Mouse (Mus musculus) embryonic facial prominence, embryonic 14.5 days (tissue): Measurements from ENCODE around the gene Gm20388. TPM values are rescaled to one million over a fixed set of nuclear protein-coding genes. Genes with fewer than 3 reads are reported as not detected.
A peak's percentile ranks its signal among the peaks of the same experiment; 100 is the strongest.

Experiments
- ATAC-seq: fragments of 200-750 bp; cut with Nextera tagmentation; 2 replicates; pipeline ENCODE4 v1.8.0; 2017; ENCODE audit warnings: low read depth, moderate number of reproducible peaks, moderate TSS enrichment
- DNase-seq: peaks from one replicate; pipeline ENCODE4 v3.0.0-alpha.2; 2015; ENCODE audit warnings: low spot score
- H3K27ac ChIP-seq: fragments of 300-500 bp; sonication (generic); replicated peaks from 2 replicates; pipeline ENCODE4 v1.5.1; 2014; ENCODE audit warnings: low read depth, mild to moderate bottlenecking, low read length, moderate library complexity
- H3K27me3 ChIP-seq: fragments of 300-500 bp; sonication (generic); replicated peaks from 2 replicates; pipeline ENCODE4 v1.6.1; 2014; ENCODE audit warnings: low read length; ENCODE audit not compliant: control insufficient read depth, insufficient read depth
- H3K36me3 ChIP-seq: fragments of 300-500 bp; sonication (generic); 2 replicates; pipeline ENCODE4 v1.6.1; 2014; ENCODE audit warnings: low read length, mixed read lengths; ENCODE audit not compliant: control insufficient read depth, insufficient read depth
- H3K4me1 ChIP-seq: fragments of 300-500 bp; sonication (generic); 2 replicates; pipeline ENCODE4 v1.6.1; 2014; ENCODE audit warnings: antibody characterized with exemption, low read length; ENCODE audit not compliant: control insufficient read depth, insufficient read depth
- H3K4me2 ChIP-seq: fragments of 300-500 bp; sonication (generic); 2 replicates; pipeline ENCODE4 v1.6.1; 2014; ENCODE audit warnings: low read depth, mild to moderate bottlenecking, low read length, moderate library complexity, mixed read lengths
- H3K4me3 ChIP-seq: fragments of 300-500 bp; sonication (generic); 2 replicates; pipeline ENCODE4 v1.5.1; 2014; ENCODE audit warnings: low read depth, mild to moderate bottlenecking, low read length
- H3K9ac ChIP-seq: fragments of 300-500 bp; sonication (generic); 2 replicates; pipeline ENCODE4 v1.6.1; 2014; ENCODE audit warnings: low read depth, mild to moderate bottlenecking, low read length, moderate library complexity, mixed read lengths
- H3K9me3 ChIP-seq: fragments of 300-500 bp; sonication (generic); 2 replicates; pipeline ENCODE4 v1.6.1; 2016; ENCODE audit warnings: low read length; ENCODE audit not compliant: control insufficient read depth
- WGBS: fragments of 180-500 bp; shearing (Covaris S2); extraction: QIAGEN DNeasy Blood & Tissue Kit; methylation state at CpG from one replicate; pipeline ENCODE4 v1.1.7; 2014; 5-methylcytosine and 5-hydroxymethylcytosine counted together
- polyA plus RNA-seq: library from polyadenylated mRNA; unstranded; fragments of >200 nt; fragmentation: Nextera tagmentation; extraction: Ambion mirVana; gene quantifications from 2 replicates; pipeline ENCODE4 v1.2.1, GENCODE M21; 2014

The Gm20388 gene
- polyA plus RNA-seq, 1 experiment from 2014 or later = not detected

- peaks cover 26% of the 10 kb centered on the region for H3K4me1 ChIP-seq
- H3K9me3 ChIP-seq = no peaks in the 10 kb centered on the region
- H3K4me3 ChIP-seq = peak within 1 kb of the TSS; percentile 64
- H3K27me3 ChIP-seq = no peaks in the 10 kb centered on the region
- peak within 1 kb of the TSS; percentile 36 for H3K27ac ChIP-seq
- H3K9ac ChIP-seq = peak within 1 kb of the TSS; percentile 83
- DNase-seq = peak; percentile 97
- 2% methylated on average over 25 of the region's 39 CpGs for WGBS
- H3K4me2 ChIP-seq = peak within 1 kb of the TSS; percentile 74
- peaks cover 30% of the 10 kb centered on the region for H3K36me3 ChIP-seq
- ATAC-seq = peak; percentile 91
These were observed 2666.0 kb downstream of the Gm20388 start, which contains the start of gene Aprt for GRCm38 (mm10) chr8:122576648-122577022. TSS of gene Aprt (minus strand) at chr8:122576909.

- peak overlapping the region; percentile 74 for H3K4me2 ChIP-seq
- H3K4me1 ChIP-seq = peaks cover 26% of the 10 kb centered on the region
- peak overlapping the region; percentile 34 for H3K27ac ChIP-seq
- ATAC-seq = no peak
- no peak for DNase-seq
- WGBS = 48% methylated on average over 10 of the region's 10 CpGs
- H3K9me3 ChIP-seq = no peaks in the 10 kb centered on the region
- H3K9ac ChIP-seq = peak overlapping the region; percentile 83; the same call in 1 of the 2 replicates
- H3K36me3 ChIP-seq = peaks cover 25% of the 10 kb centered on the region
- peak overlapping the region; percentile 64 for H3K4me3 ChIP-seq
- H3K27me3 ChIP-seq = no peaks in the 10 kb centered on the region
These were observed 2666.5 kb downstream of the Gm20388 start for GRCm38 (mm10) chr8:122577116-122577515.

- H3K27ac ChIP-seq = peak overlapping the region; percentile 35; the same call in 1 of the 2 replicates
- peaks cover 26% of the 10 kb centered on the region for H3K4me1 ChIP-seq
- H3K4me3 ChIP-seq = no peak overlapping the region
- no peak overlapping the region for H3K4me2 ChIP-seq
- 0 out of 2 replicates have a peak overlapping the region, but pooled peaks have one; percentile 1 for H3K9ac ChIP-seq
- WGBS = 16% methylated on average over 7 of the region's 7 CpGs
- ATAC-seq (no peak), DNase-seq (peak; percentile 76)
- no peaks in the 10 kb centered on the region for H3K9me3 ChIP-seq
- H3K27me3 ChIP-seq = no peaks in the 10 kb centered on the region
- peaks cover 6% of the 10 kb centered on the region for H3K36me3 ChIP-seq
These were observed 2668.6 kb downstream of the Gm20388 start for GRCm38 (mm10) chr8:122579196-122579595.

GRCm38 (mm10) chr8:122580926-122581325, 2670.3 kb downstream of the Gm20388 start:
- Histone ChIP-seq H3K4me2 (no peak overlapping the region), H3K4me3 (no peak overlapping the region), H3K27me3 (no peaks in the 10 kb centered on the region), H3K27ac (no peak overlapping the region), H3K9ac (no peak overlapping the region), H3K9me3 (no peaks in the 10 kb centered on the region), H3K36me3 (no peaks in the 10 kb centered on the region), H3K4me1 (peaks cover 14% of the 10 kb centered on the region)
- WGBS = 64% methylated on average over 13 of the region's 15 CpGs
- DNase-seq = peak; percentile 44
- ATAC-seq = no peak

DNA sequence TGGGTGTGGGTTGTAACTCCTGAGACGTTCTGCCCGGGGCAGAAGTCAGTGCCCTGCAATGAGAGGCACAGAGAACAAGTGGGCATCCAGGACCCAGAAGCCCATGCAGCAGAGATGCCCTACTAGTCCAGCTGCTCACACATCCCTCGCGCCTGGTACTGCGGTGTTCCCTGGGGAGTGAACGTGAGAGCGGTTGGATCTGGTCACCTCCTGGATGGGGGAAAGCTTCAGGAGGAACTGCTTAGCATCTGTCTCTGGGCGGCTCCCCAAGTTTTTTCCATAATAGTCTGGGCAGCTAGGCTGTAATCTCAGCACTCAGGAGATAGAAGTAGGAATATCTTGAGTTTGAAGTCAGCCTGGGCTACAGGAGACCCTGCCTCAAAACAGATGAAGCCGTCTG, 2674.3 kb downstream of the Gm20388 start:
- Histone ChIP-seq H3K27ac (no peak overlapping the region), H3K9me3 (no peaks in the 10 kb centered on the region), H3K4me3 (no peak overlapping the region), H3K4me2 (no peak overlapping the region), H3K36me3 (no peaks in the 10 kb centered on the region), H3K9ac (no peak overlapping the region), H3K27me3 (no peaks in the 10 kb centered on the region), H3K4me1 (no peaks in the 10 kb centered on the region)
- WGBS = 78% methylated on average over 9 of the region's 9 CpGs
- DNase-seq (no peak), ATAC-seq (no peak)

GRCm38 (mm10) chr8:122585411-122585891, 2674.8 kb downstream of the Gm20388 start:
- H3K4me1 ChIP-seq = no peaks in the 10 kb centered on the region
- no peaks in the 10 kb centered on the region for H3K36me3 ChIP-seq
- H3K4me3 ChIP-seq = no peak overlapping the region
- H3K27me3 ChIP-seq = no peaks in the 10 kb centered on the region
- no peak overlapping the region for H3K27ac ChIP-seq
- 50% methylated on average over 14 of the region's 14 CpGs for WGBS
- DNase-seq (no peak), ATAC-seq (no peak)
- H3K4me2 ChIP-seq = no peak overlapping the region
- H3K9ac ChIP-seq = no peak overlapping the region
- H3K9me3 ChIP-seq = no peaks in the 10 kb centered on the region

DNA sequence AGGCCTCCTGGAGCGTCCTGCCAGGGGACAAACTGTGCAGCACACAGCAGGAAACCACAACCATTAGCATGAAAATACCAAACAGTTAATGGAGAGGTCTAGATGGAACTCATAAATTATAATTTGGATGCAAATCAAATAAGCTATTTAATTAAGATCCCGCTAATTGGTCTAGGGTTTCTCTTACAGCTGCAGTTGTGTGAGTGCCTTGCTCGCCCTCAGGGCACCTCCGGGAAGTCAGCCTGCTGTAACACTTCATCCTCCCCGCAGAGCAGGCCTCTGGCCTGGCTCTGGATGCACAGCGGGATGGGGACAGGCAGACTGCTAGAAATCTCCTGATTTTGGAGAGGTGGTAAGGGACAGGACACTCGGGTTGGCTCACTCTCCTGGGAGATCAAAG, 2675.5 kb downstream of the Gm20388 start:
- no peak overlapping the region for H3K4me2 ChIP-seq
- no peak overlapping the region for H3K4me3 ChIP-seq
- H3K27ac ChIP-seq = no peak overlapping the region
- no peaks in the 10 kb centered on the region for H3K9me3 ChIP-seq
- ATAC-seq (no peak), DNase-seq (no peak)
- H3K4me1 ChIP-seq = no peaks in the 10 kb centered on the region
- H3K36me3 ChIP-seq = no peaks in the 10 kb centered on the region
- 47% methylated on average over 7 of the region's 7 CpGs for WGBS
- H3K9ac ChIP-seq = no peak overlapping the region
- H3K27me3 ChIP-seq = no peaks in the 10 kb centered on the region

GRCm38 (mm10) chr8:122586749-122587148, 2676.1 kb downstream of the Gm20388 start:
- Histone ChIP-seq H3K9ac (no peak overlapping the region), H3K27ac (no peak overlapping the region), H3K4me1 (no peaks in the 10 kb centered on the region), H3K4me3 (no peak overlapping the region), H3K9me3 (no peaks in the 10 kb centered on the region), H3K36me3 (no peaks in the 10 kb centered on the region), H3K4me2 (no peak overlapping the region), H3K27me3 (no peaks in the 10 kb centered on the region)
- ATAC-seq = no peak
- no peak for DNase-seq
- 83% methylated on average over 10 of the region's 10 CpGs for WGBS

DNA sequence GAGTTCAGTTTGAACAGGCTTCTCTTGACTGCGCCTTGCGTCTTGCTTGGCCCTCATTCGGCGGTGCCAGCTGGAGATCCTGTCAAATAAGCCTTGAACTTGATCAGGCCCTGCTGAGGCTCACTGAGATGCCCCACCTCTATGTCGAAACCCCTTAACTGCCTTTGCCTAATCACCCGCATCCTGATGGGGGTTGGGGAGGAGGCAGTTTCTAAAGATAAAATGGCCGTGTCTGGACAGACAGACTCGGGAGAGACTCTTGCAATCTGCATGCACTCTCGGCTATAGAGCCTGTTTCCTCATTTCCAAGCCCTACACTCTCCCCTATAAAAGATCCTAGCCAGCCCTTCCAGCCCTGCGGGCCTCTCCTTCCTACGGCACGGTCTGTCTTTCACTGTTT, 2682.6 kb downstream of the Gm20388 start:
- no peak for ATAC-seq
- Histone ChIP-seq H3K27me3 (no peaks in the 10 kb centered on the region), H3K4me1 (no peaks in the 10 kb centered on the region), H3K9ac (no peak overlapping the region), H3K36me3 (peaks cover 5% of the 10 kb centered on the region; the same call in 1 of the 2 replicates), H3K9me3 (no peaks in the 10 kb centered on the region), H3K4me3 (no peak overlapping the region), H3K4me2 (no peak overlapping the region), H3K27ac (no peak overlapping the region)
- WGBS = 62% methylated on average over 12 of the region's 12 CpGs
- DNase-seq = no peak
